Mouse (Mus musculus): ENCODE data around the gene Alpi.

Gene Alpi

GRCm38 (mm10) chr1:87060913-87061312, 40.5 kb downstream of the Alpi start:
- no peak for DNase-seq (ENCODE audit: inconsistent age in 2 of 2, low spot score in 1 of 2)

DNA sequence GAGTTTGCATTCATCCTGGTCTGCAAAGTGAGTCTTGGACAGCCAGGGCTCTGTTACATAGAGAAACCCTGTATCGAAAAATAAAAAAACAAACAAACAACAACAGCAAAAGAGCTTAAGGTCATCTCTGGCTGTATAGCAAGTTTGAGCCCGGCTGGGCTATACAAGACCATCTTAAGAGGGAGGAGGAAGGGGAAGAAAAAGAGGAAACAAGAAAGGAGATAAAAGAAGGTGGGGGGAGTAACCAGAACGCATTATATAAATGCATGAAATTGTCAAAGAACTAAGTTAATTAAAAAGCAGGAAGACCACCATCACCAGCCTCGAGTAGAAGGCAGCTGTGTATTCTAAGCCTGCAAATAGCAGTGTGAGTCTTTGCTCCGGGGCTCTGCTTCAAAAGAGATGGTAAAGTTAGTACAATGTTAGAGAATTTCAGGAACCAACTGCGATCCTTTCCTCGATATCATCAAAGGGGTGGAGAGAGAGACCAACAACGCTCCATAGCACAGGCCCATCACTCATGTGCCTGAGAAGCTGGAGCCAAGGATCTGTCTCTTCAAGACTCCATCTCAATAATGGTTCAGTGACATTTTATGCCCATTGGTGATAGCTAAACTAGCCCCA, 42.3 kb downstream of the Alpi start:
- DNase-seq (ENCODE audit: inconsistent age in 2 of 2, low spot score in 1 of 2): no peak

- DNase-seq (ENCODE audit: inconsistent age in 2 of 2, low spot score in 1 of 2): no peak
Measured at GRCm38 (mm10) chr1:87057075-87057474, 44.3 kb downstream of the Alpi start.

DNA sequence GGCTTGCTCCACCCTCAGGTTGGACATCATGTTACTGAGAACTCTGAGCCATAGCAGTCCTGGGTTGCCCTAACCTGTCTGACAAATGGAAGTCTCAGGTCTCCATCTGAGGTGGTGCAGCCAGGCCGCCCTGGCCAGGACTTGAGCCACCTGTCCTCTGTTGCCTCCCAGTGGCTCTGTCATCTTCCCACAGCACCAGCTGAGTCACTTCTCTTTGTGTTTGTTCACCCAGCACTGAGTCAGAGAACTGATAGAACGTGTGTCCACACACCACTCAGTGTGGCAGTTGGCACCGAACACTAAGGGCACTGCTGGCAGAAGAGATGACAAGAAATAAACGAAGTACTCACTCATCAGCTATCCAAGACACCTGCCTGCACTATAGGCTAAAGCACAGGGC, 50.0 kb downstream of the Alpi start:
- DNase-seq (ENCODE audit: inconsistent age in 2 of 2, low spot score in 1 of 2): peak; percentile 27 to 61

DNA sequence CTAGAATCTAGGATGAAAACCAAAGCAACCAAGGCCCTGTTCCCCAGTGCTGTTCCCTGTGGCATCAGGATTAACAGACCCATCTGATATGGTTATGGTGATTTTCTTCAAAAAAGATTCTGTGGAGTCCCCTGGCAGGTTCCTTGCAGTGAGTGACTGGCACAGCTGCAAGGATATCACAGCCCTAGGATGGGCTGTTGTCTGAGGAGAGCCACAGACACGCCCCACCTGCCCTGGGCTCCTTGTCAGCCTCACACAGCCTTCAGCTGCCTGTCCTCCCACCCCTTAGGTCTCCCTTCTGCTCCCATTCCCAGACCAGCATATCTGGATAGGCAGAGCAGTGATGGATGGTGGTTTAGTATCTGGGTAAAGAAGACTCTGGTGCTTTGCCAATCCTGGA, 50.7 kb downstream of the Alpi start:
- no peak for DNase-seq (ENCODE audit: inconsistent age in 2 of 2, low spot score in 1 of 2)

DNA sequence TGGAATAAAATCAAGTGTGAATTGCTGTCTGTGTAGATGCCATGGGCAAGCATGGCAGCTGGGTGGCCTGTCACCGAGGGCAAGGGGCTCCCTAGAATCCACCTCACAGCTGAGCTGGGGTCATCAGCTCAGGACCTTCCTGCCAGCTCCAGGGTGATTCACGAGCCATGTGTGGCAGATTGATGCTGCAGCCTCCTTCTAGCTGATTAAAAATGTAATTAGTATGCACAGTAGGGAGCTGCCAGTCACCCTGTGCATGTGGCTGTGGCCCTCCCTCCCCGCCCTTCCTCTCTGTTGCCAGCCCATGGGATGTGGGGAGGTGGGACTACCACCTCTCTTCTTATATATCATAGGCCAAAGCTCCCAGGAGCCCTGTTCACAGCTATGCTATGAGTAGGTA, 51.3 kb downstream of the Alpi start:
- DNase-seq (ENCODE audit: inconsistent age in 2 of 2, low spot score in 1 of 2): no peak

Data from adrenal gland, adult (tissue).